Mouse (Mus musculus) embryonic facial prominence, embryonic 10.5 days (tissue): ENCODE results near the gene Phf21a. TPM values are rescaled to one million over a fixed set of nuclear protein-coding genes. Genes with fewer than 3 reads are reported as not detected.

Source experiments
- DNase-seq: peaks from one replicate; pipeline ENCODE4 v3.0.0-alpha.2; 2017; ENCODE audit warnings: low spot score
- H3K27ac ChIP-seq: fragments of 300-500 bp; sonication (generic); replicated peaks from 2 replicates; pipeline ENCODE4 v1.5.1; 2016; ENCODE audit warnings: mild to moderate bottlenecking
- H3K27me3 ChIP-seq: fragments of 300-500 bp; sonication (generic); replicated peaks from 2 replicates; pipeline ENCODE4 v1.6.1; 2016; ENCODE audit warnings: low read depth, mild to moderate bottlenecking; ENCODE audit not compliant: poor library complexity, severe bottlenecking
- H3K36me3 ChIP-seq: fragments of 300-500 bp; sonication (generic); replicated peaks from 2 replicates; pipeline ENCODE4 v1.6.1; 2016; ENCODE audit warnings: mild to moderate bottlenecking, moderate library complexity
- H3K4me1 ChIP-seq: fragments of 300-500 bp; sonication (generic); 2 replicates; pipeline ENCODE4 v1.6.1; 2016
- H3K4me3 ChIP-seq: fragments of 300-500 bp; sonication (generic); 2 replicates; pipeline ENCODE4 v1.5.1; 2016; ENCODE audit warnings: mild to moderate bottlenecking, moderate library complexity
- H3K9me3 ChIP-seq: fragments of 300-500 bp; sonication (generic); 2 replicates; pipeline ENCODE4 v1.6.1; 2016; ENCODE audit warnings: mild to moderate bottlenecking
- WGBS: fragments of 180-500 bp; shearing (Covaris S2); methylation state at CpG from one replicate; pipeline ENCODE4 v1.1.7; 2016; 5-methylcytosine and 5-hydroxymethylcytosine counted together
- polyA plus RNA-seq: library from polyadenylated mRNA; unstranded; fragments of >200 nt; fragmentation: Nextera tagmentation; extraction: Ambion mirVana; gene quantifications from 2 replicates; pipeline ENCODE4 v1.2.1, GENCODE M21; 2016

The Phf21a gene
- polyA plus RNA-seq, 1 experiment from 2014 or later = 41.3 TPM

DNA sequence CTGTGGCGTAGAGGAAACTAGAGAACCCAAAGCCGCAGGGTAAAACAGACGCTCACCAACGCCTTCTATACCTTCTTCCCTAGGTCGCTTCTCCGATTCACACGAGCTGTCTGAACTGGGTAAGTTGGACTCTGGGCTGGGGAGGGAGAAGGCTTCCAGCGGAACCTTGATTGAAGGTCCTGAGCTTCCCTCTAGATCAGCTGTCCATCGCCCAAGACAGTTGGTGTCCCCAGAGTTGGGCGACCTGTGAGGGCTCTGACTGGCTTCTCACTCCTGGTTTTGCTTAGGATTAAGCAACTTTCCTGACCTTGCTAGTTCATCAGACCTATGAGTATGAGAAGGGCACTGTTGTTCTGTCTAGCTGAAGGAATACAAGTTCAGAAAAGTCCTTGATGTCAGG is 282.9 kb downstream of the Phf21a start:
- 14% methylated on average over 10 of the region's 10 CpGs for WGBS
- Histone ChIP-seq H3K4me3 (peak overlapping the region; percentile 85), H3K36me3 (peaks cover 36% of the 10 kb centered on the region), H3K9me3 (no peaks in the 10 kb centered on the region), H3K27ac (peak overlapping the region; percentile 87), H3K4me1 (peaks cover 56% of the 10 kb centered on the region), H3K27me3 (peaks cover 33% of the 10 kb centered on the region)
- DNase-seq = no peak

DNA sequence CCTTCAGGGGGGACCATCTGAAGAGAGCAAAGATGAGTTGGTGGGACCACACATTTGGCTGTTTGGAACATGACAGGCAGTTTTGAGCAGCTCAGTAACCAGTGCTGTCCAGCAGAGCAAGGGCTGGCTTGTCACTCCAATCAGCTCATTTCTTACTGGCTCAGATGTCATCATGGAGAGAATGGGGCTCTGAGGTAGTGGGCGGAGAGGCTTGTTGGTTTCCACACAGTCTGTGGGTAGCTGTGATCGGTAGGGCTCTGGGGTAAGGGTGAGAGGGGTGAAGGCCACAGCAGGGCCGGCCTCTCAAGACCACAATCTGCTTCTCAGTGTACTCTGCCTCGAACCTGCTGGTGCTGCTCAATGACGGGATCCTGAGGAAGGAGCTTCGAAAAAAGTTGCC is 283.4 kb downstream of the Phf21a start:
- Histone ChIP-seq H3K27ac (no peak overlapping the region), H3K4me1 (peaks cover 51% of the 10 kb centered on the region), H3K4me3 (peak overlapping the region; percentile 85), H3K36me3 (peaks cover 41% of the 10 kb centered on the region), H3K27me3 (peaks cover 28% of the 10 kb centered on the region), H3K9me3 (no peaks in the 10 kb centered on the region)
- DNase-seq = no peak
- 82% methylated on average over 6 of the region's 6 CpGs for WGBS

DNA sequence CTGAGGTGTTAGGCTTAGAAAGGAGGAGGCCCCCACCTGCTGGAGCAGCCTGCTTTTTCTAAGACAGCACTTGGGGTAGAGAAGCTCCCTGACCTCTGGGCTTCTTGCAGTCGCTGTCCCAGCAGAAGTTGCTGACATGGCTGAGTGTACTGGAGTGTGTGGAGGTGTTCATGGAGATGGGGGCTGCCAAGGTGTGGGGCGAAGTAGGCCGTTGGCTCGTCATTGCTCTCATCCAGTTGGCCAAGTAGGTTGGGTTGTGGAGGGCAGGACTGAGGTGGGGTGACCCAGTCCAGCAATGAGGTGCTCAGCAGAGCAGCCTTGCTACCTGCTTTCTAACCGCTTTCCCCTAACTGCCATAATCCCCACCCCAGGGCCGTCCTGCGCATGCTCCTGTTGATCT is 284.4 kb downstream of the Phf21a start:
- no peak overlapping the region for H3K4me3 ChIP-seq

DNA sequence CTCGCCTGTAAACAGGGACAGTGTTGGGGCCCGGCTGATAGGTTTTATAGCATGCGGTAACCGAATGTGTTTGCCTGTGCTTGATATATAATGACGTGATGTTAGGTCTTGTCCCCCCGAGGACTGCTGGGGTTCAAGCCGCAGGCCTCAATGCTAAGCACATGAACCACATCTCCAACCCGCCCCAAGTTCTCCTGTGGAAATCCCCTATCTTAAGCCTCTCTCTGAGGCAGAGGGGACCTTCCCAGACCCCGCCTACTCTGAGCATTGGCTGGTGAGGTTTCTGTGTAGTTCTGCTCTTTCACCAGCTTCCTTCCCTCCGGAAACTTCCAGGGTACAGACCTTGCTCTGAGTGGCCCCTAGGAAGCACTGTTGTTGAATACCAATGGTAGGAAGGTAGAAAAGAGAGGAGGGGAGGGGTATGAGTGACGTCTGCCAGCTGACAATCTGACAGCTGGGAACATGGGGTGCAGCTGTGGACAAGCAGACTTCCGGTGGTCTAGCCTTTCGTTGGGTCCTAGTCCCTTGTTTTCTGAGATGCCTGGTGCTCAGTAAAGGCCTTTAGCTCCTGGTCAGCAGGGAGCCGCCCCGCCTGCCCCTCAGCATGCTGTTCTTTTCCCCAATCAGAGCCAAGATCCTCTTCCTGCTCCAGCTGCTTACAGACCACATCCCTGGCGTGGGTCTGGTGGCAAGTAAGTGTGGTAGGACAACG is 287.0 kb downstream of the Phf21a start:
- Histone ChIP-seq H3K4me1 (peaks cover 15% of the 10 kb centered on the region), H3K27ac (no peak overlapping the region), H3K9me3 (no peaks in the 10 kb centered on the region), H3K4me3 (no peak overlapping the region), H3K36me3 (peaks cover 77% of the 10 kb centered on the region), H3K27me3 (no peaks in the 10 kb centered on the region)
- 81% methylated on average over 17 of the region's 17 CpGs for WGBS
- no peak for DNase-seq

More for the DNA sequence above, 284.4 kb downstream of the Phf21a start:
- H3K36me3 ChIP-seq = peaks cover 51% of the 10 kb centered on the region
- H3K27me3 ChIP-seq = peaks cover 17% of the 10 kb centered on the region
- no peaks in the 10 kb centered on the region for H3K9me3 ChIP-seq
- no peak for DNase-seq
- H3K27ac ChIP-seq = no peak overlapping the region
- peaks cover 40% of the 10 kb centered on the region for H3K4me1 ChIP-seq
- WGBS = 91% methylated on average over 7 of the region's 7 CpGs

DNA sequence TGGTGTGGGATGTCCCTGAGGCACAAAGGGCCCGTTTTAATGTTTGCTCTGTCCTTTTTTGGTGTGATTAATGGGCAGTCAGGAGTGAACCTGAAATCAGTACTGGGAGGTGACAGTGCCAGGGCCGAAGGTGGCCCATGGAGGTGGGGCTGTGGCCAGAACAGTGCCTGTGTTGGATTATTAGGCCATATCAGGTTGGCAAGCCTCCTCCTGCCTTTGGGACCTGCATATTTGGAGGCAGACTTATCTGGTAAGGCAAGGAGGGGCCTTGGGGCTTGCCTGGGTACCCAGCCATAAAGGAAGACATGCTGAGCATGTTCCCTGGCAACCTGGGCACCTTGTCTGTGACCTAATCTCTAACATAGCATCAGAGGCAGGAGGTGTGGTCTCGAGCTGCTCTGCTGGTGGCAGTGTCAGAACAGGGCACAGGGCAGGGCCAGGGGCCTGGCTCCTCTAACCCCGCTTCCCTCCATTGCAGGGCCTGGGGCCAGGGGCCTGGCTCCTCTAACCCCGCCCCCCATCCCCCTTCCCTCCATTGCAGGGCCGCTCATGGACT is 287.7 kb downstream of the Phf21a start:
- no peak overlapping the region for H3K4me3 ChIP-seq
- H3K36me3 ChIP-seq = peaks cover 84% of the 10 kb centered on the region
- 80% methylated on average over 6 of the region's 6 CpGs for WGBS
- H3K4me1 ChIP-seq = peaks cover 11% of the 10 kb centered on the region
- no peaks in the 10 kb centered on the region for H3K27me3 ChIP-seq
- no peak for DNase-seq
- no peaks in the 10 kb centered on the region for H3K9me3 ChIP-seq
- no peak overlapping the region for H3K27ac ChIP-seq

DNA sequence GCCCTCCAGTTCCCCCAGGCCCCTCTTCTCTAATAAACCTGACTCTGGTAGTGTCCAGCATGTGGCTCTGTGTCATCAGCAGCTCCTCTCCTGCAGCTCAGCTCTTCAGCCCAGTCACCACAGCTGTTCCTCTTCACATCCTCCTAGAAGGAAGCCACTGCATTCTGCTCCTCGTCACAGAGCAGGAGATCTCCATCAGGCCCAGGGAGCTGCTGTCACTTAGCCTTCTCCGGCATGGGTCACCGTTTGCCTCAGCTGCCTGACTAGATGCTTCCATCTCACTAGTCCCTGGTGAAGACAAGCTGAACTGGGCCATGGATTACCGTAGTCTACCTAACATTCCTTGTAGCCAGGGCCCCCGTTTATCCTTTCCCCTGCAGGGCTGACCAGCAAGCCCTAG is 288.2 kb downstream of the Phf21a start:
- Histone ChIP-seq H3K4me1 (peaks cover 5% of the 10 kb centered on the region), H3K9me3 (no peaks in the 10 kb centered on the region), H3K27me3 (no peaks in the 10 kb centered on the region), H3K27ac (no peak overlapping the region), H3K4me3 (no peak overlapping the region), H3K36me3 (peaks cover 90% of the 10 kb centered on the region)
- 90% methylated on average over 5 of the region's 5 CpGs for WGBS
- DNase-seq = no peak

DNA sequence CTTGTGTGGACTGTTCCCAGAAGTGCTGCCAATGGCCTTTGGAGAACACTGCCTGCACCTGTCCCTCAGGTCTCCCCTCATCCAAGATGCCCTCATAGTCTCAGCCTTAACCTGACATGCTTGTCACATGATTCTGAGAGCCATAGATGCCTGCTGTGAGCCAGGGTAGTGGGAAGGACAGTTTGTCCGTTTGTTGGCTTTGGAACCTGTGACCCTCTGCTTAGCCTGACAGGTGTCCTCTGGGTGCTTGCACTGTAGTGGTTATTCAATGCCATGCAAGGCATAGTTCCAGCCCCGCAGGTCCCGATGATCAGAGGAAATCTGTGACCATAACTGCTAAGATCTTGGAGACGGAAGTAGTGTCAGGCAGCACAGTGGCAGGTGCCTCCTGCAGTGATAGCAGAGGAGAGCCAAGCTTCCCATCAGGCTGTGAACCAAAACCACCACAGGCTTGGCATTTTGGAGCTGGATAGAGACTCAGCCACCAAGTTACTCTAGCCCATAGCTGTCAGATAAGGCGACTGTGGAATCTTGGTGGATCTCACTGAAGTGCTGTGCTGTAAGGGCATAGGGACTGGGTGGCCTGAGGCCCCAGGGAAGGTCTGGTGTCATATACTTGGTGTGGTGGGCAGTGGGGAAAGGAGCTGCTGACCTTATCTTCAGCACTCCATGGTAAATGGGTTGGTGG is 289.1 kb downstream of the Phf21a start, which contains the start of gene 1700029I15Rik:
1700029I15Rik (plus strand) TSS at position 638 of the 688 bp plus-strand sequence.
- DNase-seq = no peak
- H3K27ac ChIP-seq = no peak within 1 kb of the TSS
- no peak within 1 kb of the TSS for H3K4me3 ChIP-seq
- peaks cover 99% of the 10 kb centered on the region for H3K36me3 ChIP-seq
- WGBS = 88% methylated on average over 5 of the region's 5 CpGs
- no peaks in the 10 kb centered on the region for H3K4me1 ChIP-seq
- H3K9me3 ChIP-seq = no peaks in the 10 kb centered on the region
- no peaks in the 10 kb centered on the region for H3K27me3 ChIP-seq

DNA sequence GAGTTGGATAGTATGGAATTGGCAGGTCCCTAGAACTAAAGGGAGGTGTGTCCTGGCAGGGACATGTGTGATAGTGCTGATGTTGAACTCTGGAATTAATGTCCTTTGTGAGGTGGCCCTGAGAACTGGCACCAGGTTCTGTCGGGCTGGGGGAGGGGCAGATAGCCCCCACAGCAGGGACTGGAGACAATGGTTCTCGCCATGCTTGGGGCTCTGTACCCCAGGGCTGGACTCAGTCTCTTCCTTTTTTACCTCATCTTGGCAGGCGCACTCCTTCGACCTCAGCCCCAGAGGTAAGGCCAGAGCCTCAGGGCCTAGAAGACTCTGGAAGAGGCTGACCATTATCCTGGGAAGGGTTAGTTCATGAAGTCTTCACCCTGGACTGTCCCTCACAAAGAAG is 289.8 kb downstream of the Phf21a start:
- no peak overlapping the region for H3K4me3 ChIP-seq
- WGBS = 81% methylated on average over 4 of the region's 4 CpGs
- H3K27me3 ChIP-seq = 0 out of 2 replicates have a peak, but pooled peaks cover 2% of the 10 kb centered on the region
- no peaks in the 10 kb centered on the region for H3K9me3 ChIP-seq
- H3K4me1 ChIP-seq = peaks cover 3% of the 10 kb centered on the region
- no peak overlapping the region for H3K27ac ChIP-seq
- no peak for DNase-seq
- H3K36me3 ChIP-seq = peaks cover 100% of the 10 kb centered on the region

DNA sequence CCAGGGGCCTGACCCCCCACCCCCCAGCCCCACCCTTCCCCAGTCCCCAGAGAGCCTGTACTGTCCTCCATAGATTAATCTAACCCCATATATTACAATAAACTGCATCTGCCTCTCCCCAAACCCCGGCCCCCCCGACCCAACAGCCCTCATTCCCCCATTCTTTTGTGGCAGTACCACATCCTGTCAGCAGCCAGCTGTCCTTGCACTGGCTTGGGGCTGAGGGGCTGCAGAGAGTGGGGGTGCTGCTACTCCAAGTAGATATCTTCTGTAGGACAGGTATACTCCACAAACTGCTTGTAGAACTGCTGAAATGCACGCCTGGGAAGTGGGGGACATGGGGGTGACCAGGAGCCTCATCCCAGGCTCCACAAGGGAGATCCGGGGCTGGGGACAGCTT is 291.2 kb downstream of the Phf21a start:
- Histone ChIP-seq H3K36me3 (peaks cover 87% of the 10 kb centered on the region), H3K27me3 (0 out of 2 replicates have a peak, but pooled peaks cover 3% of the 10 kb centered on the region), H3K27ac (no peak overlapping the region), H3K4me3 (no peak overlapping the region), H3K4me1 (peaks cover 17% of the 10 kb centered on the region), H3K9me3 (no peaks in the 10 kb centered on the region)
- WGBS = 80% methylated on average over 4 of the region's 4 CpGs
- DNase-seq = no peak

DNA sequence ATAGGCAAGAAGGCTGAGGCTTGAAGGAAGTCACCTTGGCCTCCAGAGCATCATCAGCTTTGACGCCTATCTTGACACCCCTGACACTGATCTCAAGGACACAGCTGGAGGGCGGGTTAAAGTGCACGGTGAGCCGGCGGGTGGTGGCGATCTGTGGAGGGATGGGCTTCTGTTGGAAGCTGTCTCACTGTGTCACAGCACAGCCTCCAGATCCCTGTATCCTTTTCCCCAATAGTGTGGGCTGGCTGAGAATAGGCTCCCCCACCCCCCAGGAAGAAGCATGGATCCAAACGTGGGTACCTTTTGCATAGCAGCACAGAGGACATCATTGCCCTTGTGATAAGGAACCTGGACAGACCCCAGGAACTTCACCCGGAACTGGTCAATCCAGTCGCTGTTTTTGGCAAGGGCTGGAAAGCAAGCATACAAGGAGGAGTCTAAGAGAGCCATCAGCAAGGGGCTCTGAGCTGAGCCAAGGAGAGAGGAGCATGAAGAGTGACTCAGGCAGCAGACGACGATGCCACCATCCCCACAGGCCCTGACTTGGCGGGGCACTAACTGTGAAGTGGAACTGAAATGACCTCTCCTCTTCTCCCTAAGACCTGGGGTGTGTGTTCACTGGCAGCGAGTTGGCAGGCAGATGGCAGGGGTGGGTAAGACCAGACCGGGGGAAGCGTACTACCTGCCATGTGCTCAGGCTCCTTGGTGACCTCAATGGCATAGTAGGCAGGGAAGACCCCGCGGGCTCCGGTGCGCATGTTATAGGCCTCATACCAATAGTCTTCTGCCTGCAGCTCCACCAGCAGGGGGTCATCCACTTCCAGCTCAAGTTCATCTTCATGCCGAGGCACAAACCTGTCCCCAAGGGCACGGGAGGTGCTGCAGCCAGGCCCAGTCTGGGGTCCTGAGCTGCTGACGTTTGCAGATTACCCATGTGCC is 292.5 kb downstream of the Phf21a start:
- peaks cover 75% of the 10 kb centered on the region for H3K36me3 ChIP-seq

DNA sequence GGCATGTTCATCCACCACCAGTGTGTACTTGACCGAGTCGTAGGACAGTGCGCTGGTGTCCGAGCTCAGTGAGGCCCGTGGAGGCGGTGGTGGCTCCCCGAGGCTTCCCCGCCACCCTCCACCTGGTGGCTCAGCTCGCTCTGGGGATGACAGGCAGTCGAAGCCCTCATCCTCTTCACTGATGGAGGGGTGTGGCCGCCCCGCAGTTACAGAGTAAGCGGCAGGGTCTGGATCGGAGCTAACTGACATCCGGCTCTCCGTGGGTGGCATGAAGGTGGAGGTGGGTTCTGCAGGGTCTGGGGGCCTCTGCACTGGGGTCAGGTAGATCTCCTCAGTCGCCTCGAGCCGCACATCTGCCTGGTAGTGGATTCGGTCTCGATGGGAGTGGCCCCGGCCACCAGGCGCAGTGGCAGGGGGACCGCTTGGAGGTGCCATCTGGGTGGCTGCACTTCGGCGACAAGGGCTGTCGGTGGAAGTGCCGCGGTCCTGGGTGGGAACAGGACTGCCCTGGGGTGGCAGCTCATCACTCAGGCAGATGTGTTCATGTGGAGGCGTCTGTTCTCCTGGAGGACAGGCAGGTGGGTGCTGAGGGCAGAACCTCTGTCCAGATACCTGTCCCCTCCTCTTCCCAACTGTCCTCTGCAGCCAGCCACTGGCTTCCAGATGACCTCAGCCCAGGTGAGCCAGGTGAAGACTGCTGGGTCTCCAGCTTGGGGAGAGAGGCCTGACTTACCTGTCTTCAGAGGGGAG is 294.1 kb downstream of the Phf21a start:
- H3K27me3 ChIP-seq = peaks cover 3% of the 10 kb centered on the region; the same call in 1 of the 2 replicates
- H3K4me3 ChIP-seq = no peak overlapping the region
- H3K27ac ChIP-seq = no peak overlapping the region
- H3K36me3 ChIP-seq = peaks cover 59% of the 10 kb centered on the region
- H3K9me3 ChIP-seq = no peaks in the 10 kb centered on the region
- H3K4me1 ChIP-seq = peaks cover 46% of the 10 kb centered on the region
- 90% methylated on average over 30 of the region's 30 CpGs for WGBS
- DNase-seq = no peak

More for the DNA sequence above, 292.5 kb downstream of the Phf21a start:
- peaks cover 30% of the 10 kb centered on the region for H3K4me1 ChIP-seq
- DNase-seq = no peak
- H3K4me3 ChIP-seq = no peak overlapping the region
- WGBS = 84% methylated on average over 22 of the region's 22 CpGs
- no peaks in the 10 kb centered on the region for H3K9me3 ChIP-seq
- no peak overlapping the region for H3K27ac ChIP-seq
- 0 out of 2 replicates have a peak, but pooled peaks cover 3% of the 10 kb centered on the region for H3K27me3 ChIP-seq
